Mouse (Mus musculus): ENCODE data around the gene G530012D18Rik. TPM values are rescaled to one million over a fixed set of nuclear protein-coding genes. Genes with fewer than 3 reads are reported as not detected.
"Not testable (repeated sequence)": the region's sequence is repeated elsewhere in the genome, so short reads cannot be mapped to it uniquely, and the experiment has no call there.

Gene G530012D18Rik
- polyA plus RNA-seq, 1 experiment, result not detected

DNA sequence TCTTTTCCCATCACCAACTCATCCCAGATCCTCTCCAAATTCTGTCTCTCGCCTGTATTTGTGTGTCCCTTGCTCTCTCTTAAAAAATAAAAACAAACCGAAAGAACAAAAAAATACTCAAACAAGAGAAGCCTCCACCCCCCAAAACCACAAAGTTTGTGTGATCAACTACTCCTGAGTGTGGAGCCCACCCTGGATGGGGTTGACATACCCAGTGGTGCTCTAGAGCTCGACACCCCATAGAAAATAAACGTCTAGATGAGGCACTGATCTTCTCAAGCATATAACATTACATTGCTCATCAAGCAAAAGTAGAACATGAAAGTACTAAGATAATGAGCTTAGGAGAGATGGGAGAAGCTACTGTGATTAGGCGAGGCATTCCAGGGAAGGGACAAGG is 41.7 kb downstream of the G530012D18Rik start:
- not testable (repeated sequence) for H3K36me3 ChIP-seq (ENCODE audit: control insufficient read depth, insufficient read depth, low read length); H3K4me3 ChIP-seq (ENCODE audit: low read depth, low read length); H3K4me1 ChIP-seq (ENCODE audit: control insufficient read depth, insufficient read depth, insufficient read length, low read length); H3K27ac ChIP-seq (ENCODE audit: insufficient read depth, low read depth, low read length); H3K27me3 ChIP-seq (ENCODE audit: control insufficient read depth, insufficient read depth, low read length)
- 50% methylated on average over 4 of the region's 5 CpGs for WGBS

DNA sequence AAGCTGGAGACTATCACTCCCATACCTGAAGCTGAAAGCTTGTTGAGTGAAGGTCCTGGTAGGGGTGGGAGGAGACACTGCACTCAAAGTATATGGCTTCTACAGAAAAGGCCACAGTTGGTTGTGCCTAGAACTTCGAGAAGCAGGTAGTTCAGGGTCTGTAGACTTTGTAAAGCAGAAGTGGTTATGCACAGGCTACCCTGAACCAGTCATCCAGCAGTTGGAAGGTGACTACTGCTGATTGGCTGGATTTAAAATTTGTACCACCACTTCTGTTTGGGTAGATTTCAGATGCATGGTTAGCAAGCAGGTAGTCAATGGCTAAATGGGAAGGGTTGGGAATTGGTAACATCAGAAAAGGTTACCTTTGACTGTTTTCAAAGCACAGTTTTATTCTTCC is 43.2 kb downstream of the G530012D18Rik start:
- H3K4me1 ChIP-seq (ENCODE audit: control insufficient read depth, insufficient read depth, insufficient read length, low read length); H3K27ac ChIP-seq (ENCODE audit: insufficient read depth, low read depth, low read length); H3K36me3 ChIP-seq (ENCODE audit: control insufficient read depth, insufficient read depth, low read length); H3K27me3 ChIP-seq (ENCODE audit: control insufficient read depth, insufficient read depth, low read length); H3K4me3 ChIP-seq (ENCODE audit: low read depth, low read length): not testable (repeated sequence)
- WGBS, result 61% methylated on average over 1 of the region's 1 CpGs

Other genes starting within 250 kb of the G530012D18Rik start
- 5.4 and 11.7 TPM in 2 replicates for gene Sp110, start 23.1 kb downstream of the G530012D18Rik start, polyA plus RNA-seq (2012; rRNA removed)
- gene Sp140, start 24.7 kb downstream of the G530012D18Rik start, polyA plus RNA-seq (2012; rRNA removed), result 1.3 and 3.6 TPM in 2 replicates
- gene Sp100, start 74.3 kb downstream of the G530012D18Rik start, polyA plus RNA-seq (2012; rRNA removed), result 3.8 and 10.1 TPM in 2 replicates
- 0.47 and 1.2 TPM in 2 replicates for gene A630001G21Rik, start 203.0 kb downstream of the G530012D18Rik start, polyA plus RNA-seq (2012; rRNA removed)
- gene Cab39, start 217.8 kb downstream of the G530012D18Rik start, polyA plus RNA-seq (2012; rRNA removed), result 36.8 and 67.0 TPM in 2 replicates